13 mouse cellular contexts compared by ENCODE assay signal in the genomic region with DNA sequence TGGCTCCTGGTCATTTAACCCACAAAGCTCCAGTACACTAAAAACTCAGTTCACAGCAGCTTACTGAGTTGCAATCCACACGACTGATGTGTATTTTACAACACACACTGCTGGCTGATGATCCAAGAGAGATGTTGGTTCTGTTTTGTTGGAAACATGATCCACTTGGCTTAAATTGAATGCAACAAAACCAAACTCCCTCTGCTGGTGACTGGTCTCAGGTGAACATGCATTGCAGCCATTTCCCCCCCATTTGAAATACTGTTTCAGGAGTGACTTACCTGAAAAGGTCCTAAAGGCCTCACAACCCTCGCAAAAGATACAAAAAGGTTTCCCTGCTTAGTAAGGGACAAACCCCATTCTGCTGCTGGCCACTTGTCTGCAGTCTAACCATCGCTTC.
DNase-seq lines count a peak whose midpoint lies in the region; ATAC-seq and TF ChIP-seq lines count a peak whose summit lies in the region.
"Had no signal": no experiment of that assay in that cellular context is flagged by ENCODE, and none has a peak within 500 bp of the region (broad histone marks: within the 10 kb centered on the region; RNA-seq: fewer than 3 reads in every experiment).

No protein-coding gene starts in this region.

- TF ChIP-seq CTCF in hindbrain, postnatal 0 days (IDR thresholded peaks at IDR 0.05; ENCODE audit: low read depth), result peak; percentile 69
- TF ChIP-seq CTCF in liver, adult 2 months (IDR thresholded peaks at IDR 0.05; ENCODE audit: low read depth, low read length), result no peak
- TF ChIP-seq CTCF in E14TG2a.4 (conservative IDR thresholded peaks at IDR 0.05; ENCODE audit: low read length), result 0 out of 2 replicates have a peak, but pooled peaks have one; percentile 8

- H3K9ac ChIP-seq in hindbrain, postnatal 0 days (replicated peaks; ENCODE audit: low read length), result no peak overlapping the region
- no peak overlapping the region for H3K9ac ChIP-seq in liver, adult 2 months (ENCODE audit: low read depth, low read length)
- no peak overlapping the region for H3K9ac ChIP-seq in liver, embryonic 12.5 days
- no peak overlapping the region for H3K9ac ChIP-seq in hindbrain, embryonic 16.5 days (ENCODE audit: low read depth, low read length)
- H3K9ac ChIP-seq: limb, embryonic 13.5 days had no signal

- DNase-seq in hindbrain, postnatal 0 days (ENCODE audit: low spot score), result peak; percentile 76
- DNase-seq in hindbrain, embryonic 10.5 days (ENCODE audit: low spot score), result no peak
- peak; percentile 30 for DNase-seq in liver, adult 2 months (ENCODE audit: extremely low read depth, low read depth, low spot score)
- peak; percentile 8 for DNase-seq in ZHBTc4 (ENCODE audit: low read depth, low spot score)
- DNase-seq in right cerebral cortex, postnatal 36 days (ENCODE audit: low spot score in 2 of 2), result no peak
- DNase-seq: cerebellum, adult 18-20 months; gastrocnemius, postnatal 10 days; heart, postnatal 10 days had no signal

- H3K9me3 ChIP-seq in hindbrain, postnatal 0 days (ENCODE audit: low read length), result no peaks in the 10 kb centered on the region
- no peaks in the 10 kb centered on the region for H3K9me3 ChIP-seq in hindbrain, embryonic 10.5 days
- H3K9me3 ChIP-seq in liver, embryonic 12.5 days (replicated peaks), result no peaks in the 10 kb centered on the region
- no peaks in the 10 kb centered on the region for H3K9me3 ChIP-seq in E14TG2a.4 (ENCODE audit: low read length)
- H3K9me3 ChIP-seq in hindbrain, embryonic 16.5 days (ENCODE audit: control insufficient read depth, low read length), result no peaks in the 10 kb centered on the region
- H3K9me3 ChIP-seq: limb, embryonic 13.5 days had no signal

- H3K27me3 ChIP-seq in hindbrain, postnatal 0 days (ENCODE audit: insufficient read depth, low read length), result no peaks in the 10 kb centered on the region
- no peaks in the 10 kb centered on the region for H3K27me3 ChIP-seq in hindbrain, embryonic 10.5 days (ENCODE audit: insufficient read depth, poor library complexity, severe bottlenecking)
- H3K27me3 ChIP-seq in liver, adult 2 months (ENCODE audit: control insufficient read depth, insufficient read depth, low read length), result no peaks in the 10 kb centered on the region
- peaks cover 4% of the 10 kb centered on the region; the same call in 1 of the 2 replicates for H3K27me3 ChIP-seq in liver, embryonic 12.5 days (replicated peaks)
- no peaks in the 10 kb centered on the region for H3K27me3 ChIP-seq in E14TG2a.4 (ENCODE audit: insufficient read depth, low read length)
- no peaks in the 10 kb centered on the region for H3K27me3 ChIP-seq in hindbrain, embryonic 16.5 days (replicated peaks; ENCODE audit: control insufficient read depth, insufficient read depth, low read length)
- H3K27me3 ChIP-seq: limb, embryonic 13.5 days had no signal

- no peak overlapping the region for H3K4me2 ChIP-seq in hindbrain, postnatal 0 days (ENCODE audit: low read depth, low read length)
- no peak overlapping the region for H3K4me2 ChIP-seq in liver, embryonic 12.5 days
- no peak overlapping the region for H3K4me2 ChIP-seq in hindbrain, embryonic 16.5 days (ENCODE audit: low read length)
- H3K4me2 ChIP-seq: limb, embryonic 13.5 days had no signal

- H3K4me1 ChIP-seq in hindbrain, postnatal 0 days (ENCODE audit: insufficient read depth, low read length), result peaks cover 12% of the 10 kb centered on the region; the same call in 1 of the 2 replicates
- H3K4me1 ChIP-seq in hindbrain, embryonic 10.5 days (replicated peaks), result 0 out of 2 replicates have a peak, but pooled peaks cover 8% of the 10 kb centered on the region
- H3K4me1 ChIP-seq in liver, adult 2 months (ENCODE audit: control insufficient read depth, insufficient read depth, low read length), result no peaks in the 10 kb centered on the region
- H3K4me1 ChIP-seq in liver, embryonic 12.5 days, result peaks cover 35% of the 10 kb centered on the region
- no peaks in the 10 kb centered on the region for H3K4me1 ChIP-seq in E14TG2a.4 (replicated peaks; ENCODE audit: low read depth, low read length)
- H3K4me1 ChIP-seq in hindbrain, embryonic 16.5 days (ENCODE audit: control insufficient read depth, insufficient read depth, low read depth, low read length), result peaks cover 7% of the 10 kb centered on the region

- ATAC-seq in hindbrain, postnatal 0 days, result no peak
- no peak for ATAC-seq in liver, embryonic 12.5 days
- ATAC-seq in hindbrain, embryonic 16.5 days, result no peak

- no peaks in the 10 kb centered on the region for H3K79me2 ChIP-seq in liver, adult 2 months (ENCODE audit: control insufficient read depth, insufficient read depth, low read length)

- no peak overlapping the region for H3K27ac ChIP-seq in hindbrain, postnatal 0 days
- H3K27ac ChIP-seq in hindbrain, embryonic 10.5 days, result no peak overlapping the region
- H3K27ac ChIP-seq in liver, adult 2 months (replicated peaks; ENCODE audit: insufficient read depth, low read depth, low read length), result no peak overlapping the region
- H3K27ac ChIP-seq in liver, embryonic 12.5 days, result no peak overlapping the region
- H3K27ac ChIP-seq in hindbrain, embryonic 16.5 days (ENCODE audit: low read depth, low read length), result no peak overlapping the region
- H3K27ac ChIP-seq: limb, embryonic 13.5 days had no signal

- no peaks in the 10 kb centered on the region for H3K36me3 ChIP-seq in hindbrain, postnatal 0 days (ENCODE audit: insufficient read depth, low read length)
- H3K36me3 ChIP-seq in hindbrain, embryonic 10.5 days, result no peaks in the 10 kb centered on the region
- no peaks in the 10 kb centered on the region for H3K36me3 ChIP-seq in liver, adult 2 months (ENCODE audit: control insufficient read depth, insufficient read depth, low read length)
- H3K36me3 ChIP-seq in liver, embryonic 12.5 days, result no peaks in the 10 kb centered on the region
- H3K36me3 ChIP-seq in E14TG2a.4 (ENCODE audit: insufficient read depth, low read length), result no peaks in the 10 kb centered on the region
- no peaks in the 10 kb centered on the region for H3K36me3 ChIP-seq in hindbrain, embryonic 16.5 days (ENCODE audit: control insufficient read depth, insufficient read depth, low read length)
- H3K36me3 ChIP-seq: limb, embryonic 13.5 days had no signal

- H3K4me3 ChIP-seq in hindbrain, postnatal 0 days (ENCODE audit: low read length), result no peak overlapping the region
- H3K4me3 ChIP-seq in hindbrain, embryonic 10.5 days, result no peak overlapping the region
- no peak overlapping the region for H3K4me3 ChIP-seq in liver, adult 2 months (ENCODE audit: insufficient read depth, low read depth, low read length)
- no peak overlapping the region for H3K4me3 ChIP-seq in liver, embryonic 12.5 days
- no peak overlapping the region for H3K4me3 ChIP-seq in E14TG2a.4 (replicated peaks; ENCODE audit: low read length)
- no peak overlapping the region for H3K4me3 ChIP-seq in hindbrain, embryonic 16.5 days (ENCODE audit: low read length)
- H3K4me3 ChIP-seq: erythroblast, embryonic 14.5 days; limb, embryonic 13.5 days had no signal

- whole genome bisulfite sequencing in hindbrain, postnatal 0 days, result 70% methylated on average over 3 of the region's 3 CpGs
- 82% methylated on average over 3 of the region's 3 CpGs for WGBS in hindbrain, embryonic 10.5 days
- 76% methylated on average over 3 of the region's 3 CpGs for WGBS in liver, adult 2 months
- 64% methylated on average over 3 of the region's 3 CpGs for WGBS in liver, embryonic 12.5 days (ENCODE audit: insufficient replicate concordance)
- WGBS in hindbrain, embryonic 16.5 days, result 80% methylated on average over 3 of the region's 3 CpGs

- no peak for TF ChIP-seq POLR2A in liver, adult 2 months (IDR thresholded peaks at IDR 0.05; ENCODE audit: extremely low read depth, insufficient read depth, low read length)

Comparison
In these comparisons a context has a peak if more than half of its experiments do, and no peak if none do; other contexts are left out.
1. DNase-seq: peak in hindbrain, postnatal 0 days (single experiment), liver, adult 2 months (single experiment) and ZHBTc4 (single experiment); none in hindbrain, embryonic 10.5 days (single experiment) and right cerebral cortex, postnatal 36 days (0 of 2).